Mouse (Mus musculus): ENCODE data around the gene Ankrd61.

Ankrd61 gene

DNA sequence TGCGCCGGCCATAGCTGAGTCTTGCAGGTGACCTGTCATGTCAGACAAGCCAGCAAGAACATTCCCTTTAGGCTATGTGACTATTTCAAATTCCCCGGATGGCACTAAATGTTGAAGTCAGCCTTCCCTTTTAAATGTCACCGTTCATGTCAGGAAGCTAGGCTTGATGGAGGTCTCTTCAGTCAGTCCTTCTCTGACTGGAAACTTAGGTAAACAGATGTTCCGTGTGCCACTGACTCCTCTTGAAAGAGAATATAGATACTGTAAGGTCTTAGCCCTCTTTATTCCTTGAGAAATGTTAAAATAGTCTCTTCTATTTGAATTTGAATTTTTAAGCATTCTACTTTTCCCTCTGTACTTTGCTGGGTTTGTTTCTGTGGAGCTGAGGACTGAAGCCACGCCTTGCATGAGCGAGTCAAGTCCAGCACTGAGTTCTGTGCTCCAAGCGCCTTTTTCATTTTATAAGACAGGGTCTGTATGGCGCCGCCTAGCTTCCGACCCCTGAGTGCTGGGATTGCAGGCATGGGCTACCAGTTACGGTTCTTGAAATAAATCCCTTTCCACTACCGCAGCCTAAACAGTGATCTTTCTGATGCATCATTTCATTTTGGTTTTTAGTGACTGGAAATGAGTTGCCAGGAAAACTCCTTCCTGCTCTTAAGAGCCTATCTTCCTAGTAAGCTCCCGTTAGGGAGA is at the start of gene Ankrd61:
Gene Ankrd61 (minus strand): TSS at position 51 of the 696 bp plus-strand sequence.
- no peak for DNase-seq

DNA sequence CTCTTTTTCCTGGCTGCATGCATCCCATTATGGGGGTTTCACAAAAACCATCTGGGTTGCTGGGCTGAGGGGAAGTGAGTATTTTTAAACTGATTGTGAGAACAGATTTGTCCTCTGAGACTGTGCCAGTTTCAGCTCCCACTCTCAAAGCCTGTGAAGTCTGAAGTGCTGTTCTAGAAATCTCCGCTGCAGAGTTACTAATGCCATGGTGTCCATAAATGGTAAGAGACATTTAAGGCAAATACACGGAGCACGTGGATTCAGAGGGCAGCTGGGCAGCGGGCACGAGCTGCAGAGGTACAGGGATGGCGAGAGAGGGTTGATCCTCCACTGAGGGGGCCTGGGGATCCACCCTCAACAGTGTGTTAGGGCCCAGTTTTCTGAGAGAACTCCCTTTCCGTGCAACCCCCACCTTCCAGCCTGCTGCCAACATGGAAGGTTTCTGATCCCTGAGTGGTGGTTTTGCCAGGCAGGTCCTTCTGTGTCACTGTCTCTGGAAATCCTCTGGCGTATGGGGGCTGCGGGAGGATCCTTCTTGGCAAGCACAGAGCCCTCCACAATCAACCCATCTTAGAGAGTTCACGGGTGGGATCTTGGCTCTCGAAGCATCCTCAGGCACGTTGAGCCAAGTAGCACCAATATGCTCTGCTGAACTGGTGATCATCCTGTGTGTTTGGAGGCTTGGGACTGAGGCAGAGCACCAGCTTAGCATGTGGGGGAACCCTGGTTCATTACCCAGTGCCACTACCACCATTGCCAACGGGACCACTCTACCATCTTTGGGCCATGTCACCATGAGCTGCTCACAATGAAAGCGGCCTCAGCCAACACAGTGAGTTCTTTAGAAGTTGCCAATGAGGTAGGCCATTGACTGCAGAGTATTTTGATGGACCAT is 46.0 kb upstream of the Ankrd61 start:
- no peak for DNase-seq

GRCm38 (mm10) chr5:143941588-143941987 is 44.1 kb upstream of the Ankrd61 start:
- DNase-seq = no peak

GRCm38 (mm10) chr5:143936156-143936555 is 38.7 kb upstream of the Ankrd61 start:
- DNase-seq = no peak

GRCm38 (mm10) chr5:143933875-143934274 is 36.4 kb upstream of the Ankrd61 start:
- no peak for DNase-seq

GRCm38 (mm10) chr5:143933414-143933813 is 35.9 kb upstream of the Ankrd61 start:
- DNase-seq = no peak

DNA sequence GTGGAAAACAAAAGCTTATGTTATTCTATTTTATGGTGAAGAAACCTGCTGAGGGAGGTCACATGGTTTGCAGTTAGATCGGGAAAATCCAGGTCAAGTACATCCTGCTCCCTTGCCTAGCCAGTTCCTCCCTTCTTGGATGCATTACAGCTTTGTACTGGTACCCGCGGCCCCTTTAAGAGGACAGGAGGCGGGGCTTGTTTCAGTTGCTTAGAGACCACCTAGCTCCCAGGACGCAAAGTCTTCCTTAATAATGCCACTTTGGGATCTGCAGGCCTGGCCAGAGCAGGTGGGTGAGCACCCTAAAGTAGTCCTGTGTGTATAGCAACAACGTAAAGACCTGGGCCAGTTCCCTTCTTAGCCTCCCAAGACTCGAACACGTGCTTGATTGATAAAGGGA is 35.3 kb upstream of the Ankrd61 start, which contains the start of gene Rsph10b:
Gene Rsph10b (plus strand): TSS at position 205 of the 400 bp plus-strand sequence.
- no peak for DNase-seq

DNA sequence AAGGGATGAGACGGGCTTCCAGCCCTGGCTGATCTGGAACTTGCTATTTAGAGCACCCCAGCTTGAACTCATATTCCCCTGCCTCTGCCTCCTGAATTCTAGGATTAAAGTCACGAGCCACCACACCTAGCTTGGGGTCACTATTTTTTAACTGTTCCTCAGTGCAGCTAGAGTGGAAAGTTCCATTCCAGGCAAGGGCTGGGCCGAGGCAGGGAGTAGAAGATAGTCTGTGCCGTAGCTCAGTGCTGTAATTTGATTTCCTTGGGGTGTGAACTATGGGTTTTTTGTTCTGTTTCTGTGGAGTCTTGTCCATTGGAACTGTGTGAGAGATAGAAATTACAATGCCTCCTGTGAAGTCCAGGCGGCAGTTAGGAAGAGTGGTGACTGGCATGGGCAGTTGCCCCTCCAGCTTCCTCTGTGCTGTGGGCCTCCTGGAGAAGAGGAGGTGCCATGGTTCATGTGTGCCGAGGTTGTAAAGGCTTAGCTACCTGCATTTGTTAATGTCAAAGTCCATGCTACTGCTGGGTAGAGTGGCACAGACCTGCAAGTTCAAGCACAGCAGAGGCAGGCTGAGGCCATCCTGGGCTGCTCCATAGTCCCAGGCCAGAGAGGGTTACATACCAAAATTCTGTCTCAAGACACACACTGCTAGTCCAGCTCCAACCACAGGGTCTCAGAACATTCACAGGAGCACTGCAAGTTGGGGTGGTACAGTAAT is 34.5 kb upstream of the Ankrd61 start:
- no peak for DNase-seq

- no peak for DNase-seq
These were observed 33.2 kb upstream of the Ankrd61 start for GRCm38 (mm10) chr5:143930656-143931055.

DNA sequence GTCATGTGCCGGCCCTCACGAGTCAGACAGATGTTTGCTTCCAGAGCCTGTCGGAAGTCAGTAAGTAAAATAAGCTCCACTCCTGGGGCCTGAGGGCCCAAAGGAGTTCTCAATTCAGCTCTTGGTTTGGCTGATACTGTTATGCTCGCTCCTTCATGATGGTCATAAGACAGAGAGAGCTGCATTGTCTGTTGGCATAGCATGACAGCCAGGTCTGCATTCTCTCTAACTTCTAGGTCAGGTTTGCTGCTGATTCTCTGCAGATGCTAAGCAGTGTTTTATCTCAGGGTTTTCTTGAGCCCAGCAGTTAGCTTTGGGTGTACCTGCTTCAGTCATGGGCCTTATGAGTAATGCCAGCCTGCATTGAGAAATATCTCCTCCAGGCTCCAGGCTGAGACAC is 31.8 kb upstream of the Ankrd61 start:
- no peak for DNase-seq

GRCm38 (mm10) chr5:143927875-143928274 is 30.4 kb upstream of the Ankrd61 start, which contains the start of gene Gm42421:
Gm42421 (plus strand) TSS chr5:143928175.
- DNase-seq = no peak

GRCm38 (mm10) chr5:143924781-143925452 is 27.4 kb upstream of the Ankrd61 start:
- no peak for DNase-seq

GRCm38 (mm10) chr5:143918120-143918519 is 20.6 kb upstream of the Ankrd61 start:
- no peak for DNase-seq

DNA sequence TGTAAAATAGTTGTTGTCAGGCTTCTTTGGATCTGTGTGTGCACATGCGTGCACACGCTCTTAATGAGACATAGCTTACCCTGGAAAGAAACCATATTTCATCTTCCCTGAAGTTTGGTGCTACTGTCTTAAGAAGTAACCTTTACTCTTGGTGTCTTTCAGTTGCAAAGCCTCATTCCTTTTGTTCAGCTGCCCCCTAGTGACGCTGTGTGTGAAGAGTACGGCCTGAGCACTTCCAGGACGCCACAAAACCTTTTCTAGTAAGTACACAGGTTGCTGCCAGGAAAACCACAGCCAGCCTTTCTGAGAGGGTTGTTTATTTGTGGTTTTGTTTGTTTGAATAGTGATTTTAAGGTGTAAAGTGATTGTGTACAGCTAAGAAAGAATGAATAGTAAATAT is 19.9 kb upstream of the Ankrd61 start:
- peak; percentile 66 for DNase-seq

- DNase-seq = no peak
These were observed 18.7 kb upstream of the Ankrd61 start for GRCm38 (mm10) chr5:143916221-143916620.

GRCm38 (mm10) chr5:143909417-143910400 is 12.2 kb upstream of the Ankrd61 start, which contains the start of the genes Aimp2 and Pms2:
Aimp2 (minus strand) TSS chr5:143909847.
Pms2 (plus strand) TSS chr5:143909964.
- peak; percentile 93 for DNase-seq

DNA sequence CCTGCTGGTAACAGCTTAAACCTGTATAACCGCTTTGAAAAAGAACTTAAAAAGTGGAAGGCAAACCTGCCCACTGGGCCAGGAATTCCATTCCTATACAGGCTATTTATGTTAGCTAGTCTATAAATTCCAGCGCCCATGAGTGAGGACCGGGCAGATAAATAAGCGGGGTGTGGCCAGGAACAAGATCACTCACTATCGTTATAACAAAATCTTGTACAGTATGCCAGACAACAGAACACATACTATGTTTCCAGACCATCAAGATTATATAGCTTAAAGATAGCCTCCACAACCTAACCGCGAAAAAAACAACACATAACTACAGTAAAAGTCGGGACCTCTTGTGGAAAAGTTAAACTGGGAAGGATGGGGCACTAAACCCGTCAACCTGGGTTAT is 11.4 kb upstream of the Ankrd61 start:
- DNase-seq = no peak

DNA sequence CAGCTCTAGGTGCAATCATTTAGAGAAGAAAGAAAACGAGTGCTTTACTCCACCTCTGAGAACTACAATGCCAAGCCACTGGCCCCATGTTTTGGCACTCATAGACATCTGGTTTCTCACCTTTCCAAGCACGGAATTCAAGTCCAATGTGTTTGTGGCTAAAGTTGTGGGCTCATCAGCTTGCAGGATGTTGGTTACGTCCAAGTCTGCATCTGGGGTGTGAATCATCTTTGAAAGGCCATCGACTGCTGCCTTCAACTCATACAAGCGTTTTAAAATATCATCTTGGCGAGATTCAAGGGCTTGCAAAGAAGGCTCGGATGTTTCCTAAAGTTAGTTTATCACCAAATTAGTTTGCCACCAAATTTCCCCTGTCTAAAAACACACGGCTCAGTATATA is 8.9 kb upstream of the Ankrd61 start:
- no peak for DNase-seq

GRCm38 (mm10) chr5:143903813-143904212 is 6.3 kb upstream of the Ankrd61 start:
- no peak for DNase-seq

DNA sequence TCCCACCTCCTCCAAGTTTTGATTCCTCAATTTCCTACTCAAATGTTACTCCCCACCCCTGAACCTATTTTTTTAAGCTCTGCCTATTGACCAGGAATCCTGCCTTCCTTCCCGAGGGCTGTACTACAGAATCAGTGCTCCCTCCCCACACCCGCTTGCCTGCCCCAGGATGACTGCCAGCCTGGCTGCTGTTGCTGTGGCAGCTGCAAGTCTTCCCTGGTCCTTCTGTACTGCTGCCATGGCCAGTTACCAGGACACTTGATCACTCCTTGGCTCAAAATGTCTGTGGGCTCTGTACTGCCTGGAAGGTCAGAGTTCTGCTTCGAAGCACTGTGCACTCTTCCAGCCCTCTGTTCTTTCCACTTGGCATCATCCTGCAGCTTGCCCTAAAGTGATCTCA is 4.6 kb upstream of the Ankrd61 start:
- no peak for DNase-seq

GRCm38 (mm10) chr5:143893396-143893795 is 4.1 kb downstream of the Ankrd61 start:
- DNase-seq = no peak

Measured in thymus, postnatal 14 days (tissue).